Mouse (Mus musculus): ENCODE data around the gene Mfn1.

- no peak for TF ChIP-seq POLR2A (IDR thresholded peaks at IDR 0.05; ENCODE audit: borderline replicate concordance, extremely low read depth, low read depth, low read length)
- no peak for TF ChIP-seq CTCF (IDR thresholded peaks at IDR 0.05; ENCODE audit: insufficient read depth, low read length)
Measured at GRCm38 (mm10) chr3:32611606-32612170, 82.4 kb downstream of the Mfn1 start.
